8 mouse cellular contexts compared by ENCODE assay signal in genomic region chr11:97440441-97440881, GRCm38 (mm10). TPM values are rescaled to one million over a fixed set of nuclear protein-coding genes. Genes with fewer than 3 reads are reported as not detected.
DNase-seq lines count a peak whose midpoint lies in the region; ATAC-seq and TF ChIP-seq lines count a peak whose summit lies in the region.

No protein-coding gene starts in this region.

- TF ChIP-seq EP300 in heart, postnatal 0 days (IDR thresholded peaks at IDR 0.05; ENCODE audit: low read depth): no peak

- ATAC-seq in kidney, embryonic 16.5 days (ENCODE audit: low FRiP score, low TSS enrichment): peak; percentile 36
- ATAC-seq in heart, postnatal 0 days (ENCODE audit: insufficient read depth, low read depth): peak; percentile 8; the same call in 1 of the 2 replicates
- peak; percentile 57 for ATAC-seq in liver, embryonic 15.5 days (ENCODE audit: insufficient read depth)
- ATAC-seq in stomach, embryonic 16.5 days (ENCODE audit: insufficient read depth, low FRiP score): no peak

- peak overlapping the region; percentile 64 for H3K4me3 ChIP-seq in kidney, embryonic 16.5 days (ENCODE audit: low read length)
- peak overlapping the region; percentile 77 for H3K4me3 ChIP-seq in heart, postnatal 0 days (ENCODE audit: low read depth, low read length)
- H3K4me3 ChIP-seq in liver, embryonic 15.5 days (replicated peaks): peak overlapping the region; percentile 84
- H3K4me3 ChIP-seq in stomach, embryonic 16.5 days (replicated peaks; ENCODE audit: low read length): peak overlapping the region; percentile 73

- H3K36me3 ChIP-seq in kidney, embryonic 16.5 days (ENCODE audit: insufficient read depth, low read length): peaks cover 5% of the 10 kb centered on the region; the same call in 1 of the 2 replicates
- H3K36me3 ChIP-seq in heart, postnatal 0 days (replicated peaks; ENCODE audit: control insufficient read depth, insufficient read depth, low read length): peaks cover 22% of the 10 kb centered on the region
- peaks cover 24% of the 10 kb centered on the region for H3K36me3 ChIP-seq in liver, embryonic 15.5 days (replicated peaks)
- no peaks in the 10 kb centered on the region for H3K36me3 ChIP-seq in stomach, embryonic 16.5 days (ENCODE audit: control insufficient read depth, insufficient read depth, low read length)

- WGBS in kidney, embryonic 16.5 days: 1% methylated on average over 25 of the region's 34 CpGs
- WGBS in heart, postnatal 0 days: under 1% methylated on average over 34 of the region's 34 CpGs
- under 1% methylated on average over 34 of the region's 34 CpGs for WGBS in liver, embryonic 15.5 days (ENCODE audit: insufficient replicate concordance)
- 2% methylated on average over 34 of the region's 34 CpGs for WGBS in stomach, embryonic 16.5 days

- H3K4me2 ChIP-seq in kidney, embryonic 16.5 days (replicated peaks; ENCODE audit: low read depth, low read length): peak overlapping the region; percentile 69
- H3K4me2 ChIP-seq in heart, postnatal 0 days (ENCODE audit: low read depth, low read length): peak overlapping the region; percentile 81
- H3K4me2 ChIP-seq in liver, embryonic 15.5 days: peak overlapping the region; percentile 90
- peak overlapping the region; percentile 76 for H3K4me2 ChIP-seq in stomach, embryonic 16.5 days (ENCODE audit: low read depth, low read length)

- no peaks in the 10 kb centered on the region for H3K9me3 ChIP-seq in kidney, embryonic 16.5 days (ENCODE audit: low read length)
- H3K9me3 ChIP-seq in heart, postnatal 0 days (replicated peaks; ENCODE audit: control insufficient read depth, low read length): no peaks in the 10 kb centered on the region
- H3K9me3 ChIP-seq in liver, embryonic 15.5 days (replicated peaks): no peaks in the 10 kb centered on the region
- H3K9me3 ChIP-seq in stomach, embryonic 16.5 days (replicated peaks; ENCODE audit: control insufficient read depth, low read length): no peaks in the 10 kb centered on the region

- peak overlapping the region; percentile 92 for H3K27ac ChIP-seq in kidney, embryonic 16.5 days (ENCODE audit: low read length)
- H3K27ac ChIP-seq in heart, postnatal 0 days (ENCODE audit: low read depth): peak overlapping the region; percentile 93
- peak overlapping the region; percentile 98 for H3K27ac ChIP-seq in liver, embryonic 15.5 days (replicated peaks)
- H3K27ac ChIP-seq in stomach, embryonic 16.5 days (ENCODE audit: low read length): peak overlapping the region; percentile 96

- DNase-seq in kidney, postnatal 25 days: no peak
- DNase-seq in adrenal gland, postnatal 25 days: peak; percentile 54
- DNase-seq in heart, postnatal 0 days (ENCODE audit: low spot score): no peak
- DNase-seq in left cerebral cortex, adult 11 months (ENCODE audit: low spot score): no peak
- no peak for DNase-seq in B cell, adult 2 months

- peak overlapping the region; percentile 80 for H3K9ac ChIP-seq in kidney, embryonic 16.5 days (replicated peaks; ENCODE audit: low read length)
- H3K9ac ChIP-seq in heart, postnatal 0 days (replicated peaks; ENCODE audit: low read depth, low read length): peak overlapping the region; percentile 83
- peak overlapping the region; percentile 96 for H3K9ac ChIP-seq in liver, embryonic 15.5 days
- peak overlapping the region; percentile 88 for H3K9ac ChIP-seq in stomach, embryonic 16.5 days (ENCODE audit: low read length)

- H3K27me3 ChIP-seq in kidney, embryonic 16.5 days (ENCODE audit: insufficient read depth, low read length): no peaks in the 10 kb centered on the region
- H3K27me3 ChIP-seq in heart, postnatal 0 days (ENCODE audit: control insufficient read depth, insufficient read depth, low read length): no peaks in the 10 kb centered on the region
- H3K27me3 ChIP-seq in liver, embryonic 15.5 days: no peaks in the 10 kb centered on the region
- no peaks in the 10 kb centered on the region for H3K27me3 ChIP-seq in stomach, embryonic 16.5 days (ENCODE audit: control insufficient read depth, insufficient read depth, low read length)

- TF ChIP-seq CTCF in heart, postnatal 0 days (IDR thresholded peaks at IDR 0.05; ENCODE audit: low read depth): no peak

- H3K4me1 ChIP-seq in kidney, embryonic 16.5 days (ENCODE audit: insufficient read depth, low read length): peaks cover 66% of the 10 kb centered on the region
- peaks cover 69% of the 10 kb centered on the region for H3K4me1 ChIP-seq in heart, postnatal 0 days (ENCODE audit: control insufficient read depth, insufficient read depth)
- H3K4me1 ChIP-seq in liver, embryonic 15.5 days (replicated peaks): peaks cover 100% of the 10 kb centered on the region
- peaks cover 69% of the 10 kb centered on the region for H3K4me1 ChIP-seq in stomach, embryonic 16.5 days (ENCODE audit: control insufficient read depth, insufficient read depth, low read length)

RNA-seq across cellular contexts. Expression of gene Arhgap23, which starts 25.1 kb away (rescaled TPM):
- 6.0 and 6.2 TPM in 2 replicates for polyA plus RNA-seq in kidney, embryonic 16.5 days (2015; fragmentation: Nextera tagmentation; extraction: Ambion mirVana)
- total RNA-seq in adrenal gland, postnatal 25 days (2021): 29.5 and 37.8 TPM in 2 replicates
- total RNA-seq in heart, postnatal 0 days (2014; rRNA removed; ENCODE audit: low replicate concordance): 44.0 and 53.5 TPM in 2 replicates
- 3.7 and 3.8 TPM in 2 replicates for polyA plus RNA-seq in heart, postnatal 0 days (2015; fragmentation: Nextera tagmentation; extraction: Ambion mirVana)
- polyA plus RNA-seq in liver, embryonic 15.5 days (2015; fragmentation: Nextera tagmentation; extraction: Ambion mirVana): 6.6 and 9.4 TPM in 2 replicates
- 4.4 and 4.8 TPM in 2 replicates for polyA plus RNA-seq in stomach, embryonic 16.5 days (2015; fragmentation: Nextera tagmentation; extraction: Ambion mirVana)

RNA-seq across cellular contexts. Expression of gene 4933428G20Rik, which starts 59.7 kb away (rescaled TPM):
- 0.75 and 1.3 TPM in 2 replicates for polyA plus RNA-seq in kidney, embryonic 16.5 days (2015; fragmentation: Nextera tagmentation; extraction: Ambion mirVana)
- total RNA-seq in adrenal gland, postnatal 25 days (2021): not detected in 2 replicates
- total RNA-seq in heart, postnatal 0 days (2014; rRNA removed; ENCODE audit: low replicate concordance): not detected in 2 replicates
- polyA plus RNA-seq in heart, postnatal 0 days (2015; fragmentation: Nextera tagmentation; extraction: Ambion mirVana): 0.45 TPM in 2 replicates
- polyA plus RNA-seq in liver, embryonic 15.5 days (2015; fragmentation: Nextera tagmentation; extraction: Ambion mirVana): 0.39 and 0.61 TPM in 2 replicates
- polyA plus RNA-seq in stomach, embryonic 16.5 days (2015; fragmentation: Nextera tagmentation; extraction: Ambion mirVana): 0.80 and 0.90 TPM in 2 replicates
